Mouse (Mus musculus): ENCODE measurements around the gene Marc1. TPM values are rescaled to one million over a fixed set of nuclear protein-coding genes. Genes with fewer than 3 reads are reported as not detected.

The Marc1 gene
- total and polyA plus RNA-seq, 2 experiments from 2014 or later: 0.24 to 0.45 TPM

- H3K36me3 ChIP-seq (ENCODE audit: insufficient read depth): no peaks in the 10 kb centered on the region
- peak overlapping the region; percentile 76 for H3K4me3 ChIP-seq (ENCODE audit: low read depth, low read length)
- ATAC-seq (no peak), DNase-seq (no peak)
- 21% methylated on average over 15 of the region's 15 CpGs for WGBS
- H3K4me2 ChIP-seq (ENCODE audit: low read depth): peak overlapping the region; percentile 78
- peaks cover 6% of the 10 kb centered on the region; the same call in 1 of the 2 replicates for H3K4me1 ChIP-seq (ENCODE audit: insufficient read depth)
- peak overlapping the region; percentile 67 for H3K9ac ChIP-seq
- no peak for TF ChIP-seq CTCF (IDR thresholded peaks at IDR 0.05; ENCODE audit: low read depth)
- H3K27me3 ChIP-seq (ENCODE audit: insufficient read depth, low read length): no peaks in the 10 kb centered on the region; the same call in 1 of the 2 replicates
- peak overlapping the region; percentile 54; the same call in 1 of the 2 replicates for H3K27ac ChIP-seq (ENCODE audit: low read depth, low read length)
- H3K9me3 ChIP-seq (ENCODE audit: low read length): no peaks in the 10 kb centered on the region
Measured at GRCm38 (mm10) chr1:184844326-184845066, 33.4 kb upstream of the Marc1 start.

GRCm38 (mm10) chr1:184837649-184838048 is 26.5 kb upstream of the Marc1 start:
- H3K27me3 ChIP-seq (ENCODE audit: insufficient read depth, low read length): no peaks in the 10 kb centered on the region
- H3K4me1 ChIP-seq (ENCODE audit: insufficient read depth): no peaks in the 10 kb centered on the region
- no peak overlapping the region for H3K27ac ChIP-seq (ENCODE audit: low read depth, low read length)
- no peak for TF ChIP-seq CTCF (IDR thresholded peaks at IDR 0.05; ENCODE audit: low read depth)
- H3K9me3 ChIP-seq (ENCODE audit: low read length): no peaks in the 10 kb centered on the region
- H3K9ac ChIP-seq: no peak overlapping the region
- 97% methylated on average over 4 of the region's 4 CpGs for WGBS
- H3K4me2 ChIP-seq (ENCODE audit: low read depth): no peak overlapping the region
- DNase-seq: no peak
- H3K36me3 ChIP-seq (ENCODE audit: insufficient read depth): peaks cover 12% of the 10 kb centered on the region; the same call in 1 of the 2 replicates
- H3K4me3 ChIP-seq (ENCODE audit: low read depth, low read length): no peak overlapping the region
- ATAC-seq: no peak

GRCm38 (mm10) chr1:184836350-184836749 is 25.2 kb upstream of the Marc1 start:
- ATAC-seq: no peak
- H3K9ac ChIP-seq: no peak overlapping the region
- WGBS: 78% methylated on average over 5 of the region's 5 CpGs
- no peak for DNase-seq
- no peaks in the 10 kb centered on the region for H3K9me3 ChIP-seq (ENCODE audit: low read length)
- H3K36me3 ChIP-seq (ENCODE audit: insufficient read depth): peaks cover 25% of the 10 kb centered on the region; the same call in 1 of the 2 replicates
- no peak for TF ChIP-seq CTCF (IDR thresholded peaks at IDR 0.05; ENCODE audit: low read depth)
- no peak overlapping the region for H3K4me2 ChIP-seq (ENCODE audit: low read depth)
- H3K27me3 ChIP-seq (ENCODE audit: insufficient read depth, low read length): no peaks in the 10 kb centered on the region
- H3K27ac ChIP-seq (ENCODE audit: low read depth, low read length): no peak overlapping the region
- H3K4me1 ChIP-seq (ENCODE audit: insufficient read depth): no peaks in the 10 kb centered on the region
- no peak overlapping the region for H3K4me3 ChIP-seq (ENCODE audit: low read depth, low read length)

GRCm38 (mm10) chr1:184833499-184833898 is 22.4 kb upstream of the Marc1 start:
- Histone ChIP-seq H3K4me2 (ENCODE audit: low read depth) (no peak overlapping the region), H3K4me1 (ENCODE audit: insufficient read depth) (no peaks in the 10 kb centered on the region), H3K9ac (no peak overlapping the region), H3K27ac (ENCODE audit: low read depth, low read length) (no peak overlapping the region), H3K4me3 (ENCODE audit: low read depth, low read length) (no peak overlapping the region), H3K36me3 (ENCODE audit: insufficient read depth) (peaks cover 25% of the 10 kb centered on the region; the same call in 1 of the 2 replicates), H3K27me3 (ENCODE audit: insufficient read depth, low read length) (no peaks in the 10 kb centered on the region), H3K9me3 (ENCODE audit: low read length) (no peaks in the 10 kb centered on the region)
- WGBS: 93% methylated on average over 7 of the region's 7 CpGs
- no peak for ATAC-seq
- TF ChIP-seq CTCF (IDR thresholded peaks at IDR 0.05; ENCODE audit: low read depth): no peak
- DNase-seq: no peak

- 86% methylated on average over 10 of the region's 10 CpGs for whole genome bisulfite sequencing
Measured at GRCm38 (mm10) chr1:184832211-184832610, 21.1 kb upstream of the Marc1 start.

GRCm38 (mm10) chr1:184829897-184830296 is 18.8 kb upstream of the Marc1 start:
- H3K4me2 ChIP-seq (ENCODE audit: low read depth): no peak overlapping the region
- ATAC-seq (no peak), DNase-seq (no peak)
- H3K27ac ChIP-seq (ENCODE audit: low read depth, low read length): no peak overlapping the region
- H3K9me3 ChIP-seq (ENCODE audit: low read length): no peaks in the 10 kb centered on the region
- no peak overlapping the region for H3K4me3 ChIP-seq (ENCODE audit: low read depth, low read length)
- no peak overlapping the region for H3K9ac ChIP-seq
- no peaks in the 10 kb centered on the region for H3K4me1 ChIP-seq (ENCODE audit: insufficient read depth)
- no peak for TF ChIP-seq CTCF (IDR thresholded peaks at IDR 0.05; ENCODE audit: low read depth)
- H3K27me3 ChIP-seq (ENCODE audit: insufficient read depth, low read length): no peaks in the 10 kb centered on the region
- peaks cover 21% of the 10 kb centered on the region; the same call in 1 of the 2 replicates for H3K36me3 ChIP-seq (ENCODE audit: insufficient read depth)
- WGBS: 85% methylated on average over 8 of the region's 8 CpGs

More at GRCm38 (mm10) chr1:184832211-184832610, 21.1 kb upstream of the Marc1 start:
- peaks cover 25% of the 10 kb centered on the region; the same call in 1 of the 2 replicates for H3K36me3 ChIP-seq (ENCODE audit: insufficient read depth)
- H3K4me3 ChIP-seq (ENCODE audit: low read depth, low read length): no peak overlapping the region
- TF ChIP-seq CTCF (IDR thresholded peaks at IDR 0.05; ENCODE audit: low read depth): peak; percentile 39
- no peak overlapping the region for H3K4me2 ChIP-seq (ENCODE audit: low read depth)
- H3K9me3 ChIP-seq (ENCODE audit: low read length): no peaks in the 10 kb centered on the region
- ATAC-seq (no peak), DNase-seq (no peak)
- H3K4me1 ChIP-seq (ENCODE audit: insufficient read depth): no peaks in the 10 kb centered on the region
- no peak overlapping the region for H3K27ac ChIP-seq (ENCODE audit: low read depth, low read length)
- H3K27me3 ChIP-seq (ENCODE audit: insufficient read depth, low read length): no peaks in the 10 kb centered on the region
- no peak overlapping the region for H3K9ac ChIP-seq

GRCm38 (mm10) chr1:184827175-184827701 is 16.1 kb upstream of the Marc1 start:
- Histone ChIP-seq H3K4me1 (ENCODE audit: insufficient read depth) (no peaks in the 10 kb centered on the region), H3K27ac (ENCODE audit: low read depth, low read length) (no peak overlapping the region), H3K4me2 (ENCODE audit: low read depth) (peak overlapping the region; percentile 26), H3K27me3 (ENCODE audit: insufficient read depth, low read length) (no peaks in the 10 kb centered on the region), H3K9me3 (ENCODE audit: low read length) (no peaks in the 10 kb centered on the region), H3K9ac (no peak overlapping the region), H3K36me3 (ENCODE audit: insufficient read depth) (peaks cover 8% of the 10 kb centered on the region; the same call in 1 of the 2 replicates), H3K4me3 (ENCODE audit: low read depth, low read length) (no peak overlapping the region)
- 26% methylated on average over 23 of the region's 23 CpGs for WGBS
- TF ChIP-seq CTCF (IDR thresholded peaks at IDR 0.05; ENCODE audit: low read depth): no peak
- no peak for ATAC-seq
- DNase-seq: no peak
